Mouse (Mus musculus): ENCODE measurements around the gene Snrnp27. TPM values are rescaled to one million over a fixed set of nuclear protein-coding genes. Genes with fewer than 3 reads are reported as not detected.

The Snrnp27 gene
- 16.1 TPM for polyA plus RNA-seq (2015; fragmentation: Illumina TruSeq; extraction: RNeasy Lipid Tissue Mini Kit (QIAGEN cat#74804); ENCODE audit: insufficient read depth, low read depth, low replicate concordance)

GRCm38 (mm10) chr6:86683872-86684654 is at the start of gene Snrnp27:
TSS of gene Snrnp27 (minus strand) at chr6:86684522.

GRCm38 (mm10) chr6:86733183-86733876 is 49.0 kb upstream of the Snrnp27 start, which contains the start of gene Gmcl1:
TSS of gene Gmcl1 (minus strand) at chr6:86733383.

GRCm38 (mm10) chr6:86668580-86669239 is 15.6 kb downstream of the Snrnp27 start, which contains the start of gene Mxd1:
TSS of gene Mxd1 (minus strand) at chr6:86669161.

GRCm38 (mm10) chr6:86627946-86628345 is 56.4 kb downstream of the Snrnp27 start, which contains the start of gene Asprv1:
TSS of gene Asprv1 (plus strand) at chr6:86628164.

Other genes with a start within 250 kb of the Snrnp27 start
- gene C87436, start 246.1 kb downstream of the Snrnp27 start, polyA plus RNA-seq (2015; fragmentation: Illumina TruSeq; extraction: RNeasy Lipid Tissue Mini Kit (QIAGEN cat#74804); ENCODE audit: insufficient read depth, low read depth, low replicate concordance), result 6.1 TPM
- 31.3 TPM for gene Pcbp1, start 158.2 kb downstream of the Snrnp27 start, polyA plus RNA-seq (2015; fragmentation: Illumina TruSeq; extraction: RNeasy Lipid Tissue Mini Kit (QIAGEN cat#74804); ENCODE audit: insufficient read depth, low read depth, low replicate concordance)
- not detected for gene Asprv1, start 56.4 kb downstream of the Snrnp27 start, polyA plus RNA-seq (2015; fragmentation: Illumina TruSeq; extraction: RNeasy Lipid Tissue Mini Kit (QIAGEN cat#74804); ENCODE audit: insufficient read depth, low read depth, low replicate concordance)
- 2.9 TPM for gene Mxd1, start 15.4 kb downstream of the Snrnp27 start, polyA plus RNA-seq (2015; fragmentation: Illumina TruSeq; extraction: RNeasy Lipid Tissue Mini Kit (QIAGEN cat#74804); ENCODE audit: insufficient read depth, low read depth, low replicate concordance)
- 5.0 TPM for gene Gmcl1, start 48.9 kb upstream of the Snrnp27 start, polyA plus RNA-seq (2015; fragmentation: Illumina TruSeq; extraction: RNeasy Lipid Tissue Mini Kit (QIAGEN cat#74804); ENCODE audit: insufficient read depth, low read depth, low replicate concordance)
- gene Anxa4, start 109.1 kb upstream of the Snrnp27 start, polyA plus RNA-seq (2015; fragmentation: Illumina TruSeq; extraction: RNeasy Lipid Tissue Mini Kit (QIAGEN cat#74804); ENCODE audit: insufficient read depth, low read depth, low replicate concordance), result 25.8 TPM
- gene Aak1, start 165.0 kb upstream of the Snrnp27 start, polyA plus RNA-seq (2015; fragmentation: Illumina TruSeq; extraction: RNeasy Lipid Tissue Mini Kit (QIAGEN cat#74804); ENCODE audit: insufficient read depth, low read depth, low replicate concordance), result 5.3 TPM